In genomic region chr10:75058761-75059395, GRCm38 (mm10) we compare ENCODE assay signal across 8 mouse cellular contexts. TPM values are rescaled to one million over a fixed set of nuclear protein-coding genes. Genes with fewer than 3 reads are reported as not detected.
DNase-seq lines count a peak whose midpoint lies in the region; ATAC-seq and TF ChIP-seq lines count a peak whose summit lies in the region.

No protein-coding gene starts in this region.

- no peak overlapping the region for H3K27ac ChIP-seq in neural tube, embryonic 12.5 days
- no peak overlapping the region for H3K27ac ChIP-seq in forebrain, embryonic 11.5 days (ENCODE audit: low read depth, low read length)
- no peak overlapping the region for H3K27ac ChIP-seq in liver, embryonic 14.5 days
- H3K27ac ChIP-seq in stomach, postnatal 0 days (replicated peaks), result 0 out of 2 replicates have a peak overlapping the region, but pooled peaks have one; percentile 8

- H3K9ac ChIP-seq in neural tube, embryonic 12.5 days, result no peak overlapping the region
- H3K9ac ChIP-seq in forebrain, embryonic 11.5 days (ENCODE audit: low read length), result no peak overlapping the region
- H3K9ac ChIP-seq in liver, embryonic 14.5 days (replicated peaks), result no peak overlapping the region
- H3K9ac ChIP-seq in stomach, postnatal 0 days (ENCODE audit: low read length), result no peak overlapping the region

- H3K4me3 ChIP-seq in neural tube, embryonic 12.5 days, result no peak overlapping the region; the same call in 1 of the 2 replicates
- no peak overlapping the region for H3K4me3 ChIP-seq in forebrain, embryonic 11.5 days (ENCODE audit: low read depth, low read length)
- H3K4me3 ChIP-seq in liver, embryonic 14.5 days (ENCODE audit: insufficient read depth in 1 of 2, low read depth in 2 of 2, low read length in 2 of 2), result no peak overlapping the region
- H3K4me3 ChIP-seq in stomach, postnatal 0 days (ENCODE audit: low read depth, low read length), result no peak overlapping the region

- TF ChIP-seq CTCF in liver, embryonic 14.5 days (IDR thresholded peaks at IDR 0.05; ENCODE audit: low read depth), result no peak
- no peak for TF ChIP-seq CTCF in stomach, postnatal 0 days (IDR thresholded peaks at IDR 0.05; ENCODE audit: low read depth)

- 24% methylated on average over 9 of the region's 9 CpGs for WGBS in neural tube, embryonic 12.5 days
- 14% methylated on average over 9 of the region's 9 CpGs for WGBS in forebrain, embryonic 11.5 days
- WGBS in liver, embryonic 14.5 days (ENCODE audit: insufficient replicate concordance), result 36% methylated on average over 9 of the region's 9 CpGs
- WGBS in stomach, postnatal 0 days, result 33% methylated on average over 9 of the region's 9 CpGs

- no peaks in the 10 kb centered on the region for H3K27me3 ChIP-seq in neural tube, embryonic 12.5 days (replicated peaks)
- no peaks in the 10 kb centered on the region for H3K27me3 ChIP-seq in forebrain, embryonic 11.5 days (ENCODE audit: control insufficient read depth, insufficient read depth, low read length)
- peaks cover 34% of the 10 kb centered on the region for H3K27me3 ChIP-seq in liver, embryonic 14.5 days (ENCODE audit: control insufficient read depth, insufficient read depth, low read length)
- no peaks in the 10 kb centered on the region for H3K27me3 ChIP-seq in stomach, postnatal 0 days (ENCODE audit: control insufficient read depth, insufficient read depth, low read length)

- intact Hi-C loops in left cerebral cortex, postnatal 25 days (cut with DNase I), result loop anchor here (1.0 to 5.0 kb wide), 2 partner anchors 92 to 193 kb away; no protein-coding TSS in a partner anchor

- H3K4me1 ChIP-seq in neural tube, embryonic 12.5 days, result peaks cover 48% of the 10 kb centered on the region
- peaks cover 20% of the 10 kb centered on the region for H3K4me1 ChIP-seq in forebrain, embryonic 11.5 days (replicated peaks; ENCODE audit: control insufficient read depth, insufficient read depth, low read length)
- H3K4me1 ChIP-seq in liver, embryonic 14.5 days (replicated peaks; ENCODE audit: control insufficient read depth in 2 of 2, insufficient read depth in 2 of 2, low read length in 1 of 2), result peaks cover 2 to 43% of the 10 kb centered on the region in 2 experiments; a peak in 3 of 4 replicates
- peaks cover 12% of the 10 kb centered on the region; the same call in 1 of the 2 replicates for H3K4me1 ChIP-seq in stomach, postnatal 0 days (replicated peaks; ENCODE audit: control insufficient read depth, insufficient read depth)

- no peaks in the 10 kb centered on the region for H3K36me3 ChIP-seq in neural tube, embryonic 12.5 days
- no peaks in the 10 kb centered on the region for H3K36me3 ChIP-seq in forebrain, embryonic 11.5 days (ENCODE audit: control insufficient read depth, insufficient read depth, low read length)
- no peaks in the 10 kb centered on the region for H3K36me3 ChIP-seq in liver, embryonic 14.5 days (replicated peaks; ENCODE audit: control insufficient read depth, insufficient read depth, low read depth)
- H3K36me3 ChIP-seq in stomach, postnatal 0 days (ENCODE audit: control insufficient read depth, insufficient read depth, low read length), result no peaks in the 10 kb centered on the region

- DNase-seq in neural tube, embryonic 10.5 days (ENCODE audit: extremely low spot score, low spot score), result no peak
- DNase-seq in forebrain, embryonic 11.5 days (ENCODE audit: low spot score), result peak; percentile 69
- no peak for DNase-seq in liver, embryonic 14.5 days (ENCODE audit: low read depth in 3 of 3, low spot score in 3 of 3)
- peak; percentile 33 for DNase-seq in stomach, postnatal 0 days (ENCODE audit: low spot score)
- no peak for DNase-seq in adrenal gland, adult 18-20 months (ENCODE audit: low spot score in 2 of 2)
- DNase-seq in left cerebral cortex, postnatal 25 days (ENCODE audit: low spot score in 2 of 2), result no peak

- H3K9me3 ChIP-seq in neural tube, embryonic 12.5 days, result no peaks in the 10 kb centered on the region
- no peaks in the 10 kb centered on the region for H3K9me3 ChIP-seq in forebrain, embryonic 11.5 days (ENCODE audit: control insufficient read depth, low read length)
- no peaks in the 10 kb centered on the region for H3K9me3 ChIP-seq in liver, embryonic 14.5 days (ENCODE audit: control insufficient read depth, low read length)
- H3K9me3 ChIP-seq in stomach, postnatal 0 days (ENCODE audit: control insufficient read depth, low read length), result no peaks in the 10 kb centered on the region

- ATAC-seq in neural tube, embryonic 12.5 days (ENCODE audit: low FRiP score, low read depth), result no peak
- ATAC-seq in forebrain, embryonic 11.5 days (replicated peaks; ENCODE audit: low FRiP score), result no peak
- ATAC-seq in liver, embryonic 14.5 days (ENCODE audit: insufficient read depth), result no peak
- ATAC-seq in stomach, postnatal 0 days (ENCODE audit: low FRiP score, low TSS enrichment), result no peak
- ATAC-seq in cerebellum, adult (ENCODE audit: insufficient number of reproducible peaks, low FRiP score, low TSS enrichment), result no peak

- no peak for TF ChIP-seq EP300 in liver, embryonic 14.5 days (IDR thresholded peaks at IDR 0.05; ENCODE audit: low read depth)
- no peak for TF ChIP-seq EP300 in stomach, postnatal 0 days (optimal IDR thresholded peaks at IDR 0.05)

- H3K4me2 ChIP-seq in neural tube, embryonic 12.5 days (replicated peaks), result peak overlapping the region; percentile 84
- H3K4me2 ChIP-seq in forebrain, embryonic 11.5 days (ENCODE audit: low read depth, low read length, severe bottlenecking), result 0 out of 2 replicates have a peak overlapping the region, but pooled peaks have one; percentile 2
- H3K4me2 ChIP-seq in liver, embryonic 14.5 days (ENCODE audit: low read depth), result peak overlapping the region; percentile 69; the same call in 1 of the 2 replicates
- no peak overlapping the region for H3K4me2 ChIP-seq in stomach, postnatal 0 days (replicated peaks; ENCODE audit: low read depth)

RNA-seq across cellular contexts. Expression of gene Bcr, which starts 1.5 kb away (rescaled TPM):
- polyA plus RNA-seq in neural tube, embryonic 12.5 days (2016; fragmentation: Nextera tagmentation; extraction: Ambion mirVana), result 11.5 and 13.6 TPM in 2 replicates
- polyA plus RNA-seq in forebrain, embryonic 11.5 days (2014; fragmentation: Nextera tagmentation; extraction: Ambion mirVana), result 11.7 and 13.4 TPM in 2 replicates
- polyA plus RNA-seq in liver, embryonic 14.5 days (2012; rRNA removed), result 3.3 and 3.5 TPM in 2 replicates
- polyA plus RNA-seq in liver, embryonic 14.5 days (2014; fragmentation: Nextera tagmentation; extraction: Ambion mirVana), result 0.85 and 1.3 TPM in 2 replicates
- polyA plus RNA-seq in stomach, postnatal 0 days (2015; fragmentation: Nextera tagmentation; extraction: Ambion mirVana), result 4.5 and 4.7 TPM in 2 replicates
- 10 to 100 TPM; 35.0 to 41.0 TPM for total RNA-seq in adrenal gland, adult 18-20 months (2021)
- total RNA-seq in left cerebral cortex, postnatal 25 days (2021), result 100 to 1,000 TPM in 1 of 2 experiments, 10 to 100 TPM in 1; 92.8 to 112 TPM

RNA-seq across cellular contexts. Expression of gene Rab36, which starts 22.0 kb away (rescaled TPM):
- 8.9 and 10.6 TPM in 2 replicates for polyA plus RNA-seq in neural tube, embryonic 12.5 days (2016; fragmentation: Nextera tagmentation; extraction: Ambion mirVana)
- 10.8 and 11.9 TPM in 2 replicates for polyA plus RNA-seq in forebrain, embryonic 11.5 days (2014; fragmentation: Nextera tagmentation; extraction: Ambion mirVana)
- 2.0 and 2.5 TPM in 2 replicates for polyA plus RNA-seq in liver, embryonic 14.5 days (2012; rRNA removed)
- 0.70 and 1.1 TPM in 2 replicates for polyA plus RNA-seq in liver, embryonic 14.5 days (2014; fragmentation: Nextera tagmentation; extraction: Ambion mirVana)
- polyA plus RNA-seq in stomach, postnatal 0 days (2015; fragmentation: Nextera tagmentation; extraction: Ambion mirVana), result 1.9 and 2.0 TPM in 2 replicates
- 10 to 100 TPM; 12.6 to 12.9 TPM for total RNA-seq in adrenal gland, adult 18-20 months (2021)
- 10 to 100 TPM; 29.3 to 35.7 TPM for total RNA-seq in left cerebral cortex, postnatal 25 days (2021)

RNA-seq across cellular contexts. Expression of gene Rsph14, which starts 26.5 kb away (rescaled TPM):
- polyA plus RNA-seq in neural tube, embryonic 12.5 days (2016; fragmentation: Nextera tagmentation; extraction: Ambion mirVana), result not detected in 2 replicates
- not detected in 2 replicates for polyA plus RNA-seq in forebrain, embryonic 11.5 days (2014; fragmentation: Nextera tagmentation; extraction: Ambion mirVana)
- not detected in 2 replicates for polyA plus RNA-seq in liver, embryonic 14.5 days (2012; rRNA removed)
- not detected in 2 replicates for polyA plus RNA-seq in liver, embryonic 14.5 days (2014; fragmentation: Nextera tagmentation; extraction: Ambion mirVana)
- polyA plus RNA-seq in stomach, postnatal 0 days (2015; fragmentation: Nextera tagmentation; extraction: Ambion mirVana), result not detected in 2 replicates
- total RNA-seq in adrenal gland, adult 18-20 months (2021), result 1 to 10 TPM in 1 of 2 experiments, not detected in 1; 1.4 TPM
- under 1 TPM; 0.25 to 0.55 TPM for total RNA-seq in left cerebral cortex, postnatal 25 days (2021)

Comparison
In these comparisons a context has a peak if more than half of its experiments do, and no peak if none do; other contexts are left out.
1. DNase-seq: peak in forebrain, embryonic 11.5 days (single experiment) and stomach, postnatal 0 days (single experiment); none in neural tube, embryonic 10.5 days (single experiment), liver, embryonic 14.5 days (0 of 3), adrenal gland, adult 18-20 months (0 of 2) and left cerebral cortex, postnatal 25 days (0 of 2).